Mouse (Mus musculus): ENCODE data around the gene Cpsf2. TPM values are rescaled to one million over a fixed set of nuclear protein-coding genes. Genes with fewer than 3 reads are reported as not detected.

The Cpsf2 gene
- polyA plus RNA-seq, 1 experiment from 2014 or later = 24.7 TPM

Other genes starting within 250 kb of the Cpsf2 start
- 5.6 and 6.3 TPM in 2 replicates for gene Fbln5, start 156.9 kb upstream of the Cpsf2 start, polyA plus RNA-seq (2015; fragmentation: Nextera tagmentation; extraction: Ambion mirVana)
- 8.9 and 9.0 TPM in 2 replicates for gene Trip11, start 62.7 kb upstream of the Cpsf2 start, polyA plus RNA-seq (2015; fragmentation: Nextera tagmentation; extraction: Ambion mirVana)
- 10.5 and 16.8 TPM in 2 replicates for gene Atxn3, start 17.7 kb upstream of the Cpsf2 start, polyA plus RNA-seq (2015; fragmentation: Nextera tagmentation; extraction: Ambion mirVana)
- 0.07 and 0.14 TPM in 2 replicates for gene Slc24a4, start 152.7 kb downstream of the Cpsf2 start, polyA plus RNA-seq (2015; fragmentation: Nextera tagmentation; extraction: Ambion mirVana)